Mouse (Mus musculus) C2C12 (cell line): ENCODE results near the gene Tenm2. TPM values are rescaled to one million over a fixed set of nuclear protein-coding genes. Genes with fewer than 3 reads are reported as not detected.
A peak's percentile ranks its signal among the peaks of the same experiment; 100 is the strongest.

ENCODE experiments used
- H3K27me3 ChIP-seq: one replicate; pipeline ENCODE4 v1.6.1; 2011; ENCODE audit not compliant: control insufficient read depth, insufficient read depth, insufficient read length
- H3K36me3 ChIP-seq: one replicate; pipeline ENCODE4 v1.6.1; 2011; ENCODE audit not compliant: control insufficient read depth, insufficient read depth
- H3K4me3 ChIP-seq: one replicate; pipeline ENCODE4 v1.5.1; 2011; ENCODE audit warnings: mild to moderate bottlenecking, control low read depth; ENCODE audit not compliant: poor library complexity, insufficient read depth, severe bottlenecking
- H3K79me2 ChIP-seq: one replicate; pipeline ENCODE4 v1.6.1; 2011; ENCODE audit not compliant: control insufficient read depth, insufficient read depth
- H3K79me3 ChIP-seq: one replicate; pipeline ENCODE4 v1.6.1; 2011; ENCODE audit warnings: low read depth, control low read depth
- H3ac ChIP-seq: one replicate; pipeline ENCODE3; 2011; ENCODE audit warnings: low read depth; ENCODE audit not compliant: control insufficient read depth, insufficient read length
- CEBPB ChIP-seq: IDR thresholded peaks from one replicate; pipeline ENCODE4 v1.6.1; 2011; ENCODE audit warnings: low read depth, mild to moderate bottlenecking, control low read depth, moderate library complexity
- CTCF ChIP-seq: IDR thresholded peaks from one replicate; pipeline ENCODE4 v1.5.1; 2011; ENCODE audit not compliant: control insufficient read depth, insufficient read depth, insufficient read length
- FOSL1 ChIP-seq: IDR thresholded peaks from one replicate; pipeline ENCODE4 v1.8.0; 2011; ENCODE audit warnings: mild to moderate bottlenecking, low read length; ENCODE audit not compliant: poor library complexity, insufficient read depth, severe bottlenecking
- MAX ChIP-seq: IDR thresholded peaks from one replicate; pipeline ENCODE4 v1.6.1; 2011; ENCODE audit warnings: mild to moderate bottlenecking, control low read depth
- MYOD1 ChIP-seq: IDR thresholded peaks from one replicate; pipeline ENCODE4 v1.6.1; 2011; ENCODE audit warnings: low read depth; ENCODE audit not compliant: control insufficient read depth, insufficient read length
- MYOG ChIP-seq: IDR thresholded peaks from one replicate; pipeline ENCODE4 v1.6.1; 2011; ENCODE audit not compliant: control insufficient read depth, insufficient read length; ENCODE audit errors: extremely low read depth
- USF1 ChIP-seq: IDR thresholded peaks from one replicate; pipeline ENCODE4 v1.6.1; 2011; ENCODE audit warnings: low read depth, mild to moderate bottlenecking, control low read depth, moderate library complexity
- polyA plus RNA-seq: library from polyadenylated mRNA; unstranded; fragments of >200 nt; fragmentation: generic; extraction: Trizol; gene quantifications from one replicate; pipeline ENCODE4 v1.2.1, GENCODE M21; 2012; ENCODE audit warnings: missing spikeins

The Tenm2 gene
- polyA plus RNA-seq, 1 experiment = not detected

DNA sequence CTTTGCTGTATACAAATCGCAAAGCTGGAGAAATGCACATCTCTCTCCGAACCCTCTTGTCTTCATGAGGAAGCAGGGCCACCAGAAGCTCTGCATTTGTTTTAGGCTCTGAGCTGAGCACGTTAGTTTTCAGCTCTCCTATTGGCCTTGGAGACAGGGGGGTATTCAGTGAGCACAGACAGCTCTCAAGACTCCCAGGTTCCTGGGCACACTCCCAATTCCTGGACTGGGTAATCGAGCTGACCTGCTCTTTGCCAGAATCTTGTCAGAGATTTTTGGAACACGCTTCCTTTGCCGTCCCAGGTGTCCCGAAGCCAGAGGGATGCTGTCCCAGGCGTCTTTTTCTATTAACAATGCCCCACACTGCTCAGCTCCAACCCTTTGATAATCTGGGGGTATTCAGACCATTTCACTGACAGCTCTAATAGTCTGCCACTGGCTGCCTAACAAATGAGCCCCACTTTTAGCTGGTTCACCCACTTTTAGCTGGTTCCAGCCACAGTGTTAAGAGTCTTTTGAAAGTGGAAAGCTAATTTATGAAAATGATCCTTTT, 1161.7 kb downstream of the Tenm2 start:
- Histone ChIP-seq H3K4me3 (no peak overlapping the region), H3ac (no peak overlapping the region)
- TF ChIP-seq MYOD1 (no peak), CTCF (no peak), USF1 (no peak), FOSL1 (no peak), CEBPB (no peak), MAX (no peak), MYOG (no peak)

GRCm38 (mm10) chr11:36073074-36073818, 1162.5 kb downstream of the Tenm2 start:
- Histone ChIP-seq H3K27me3 (no peaks in the 10 kb centered on the region), H3K79me2 (no peaks in the 10 kb centered on the region), H3K79me3 (no peaks in the 10 kb centered on the region), H3K4me3 (no peak overlapping the region), H3K36me3 (no peaks in the 10 kb centered on the region), H3ac (no peak overlapping the region)
- TF ChIP-seq CEBPB (peak; percentile 40), USF1 (no peak), MAX (no peak), MYOG (no peak), MYOD1 (no peak)

More for the DNA sequence above, 1161.7 kb downstream of the Tenm2 start:
- Histone ChIP-seq H3K27me3 (no peaks in the 10 kb centered on the region), H3K79me3 (no peaks in the 10 kb centered on the region), H3K36me3 (no peaks in the 10 kb centered on the region), H3K79me2 (no peaks in the 10 kb centered on the region)

DNA sequence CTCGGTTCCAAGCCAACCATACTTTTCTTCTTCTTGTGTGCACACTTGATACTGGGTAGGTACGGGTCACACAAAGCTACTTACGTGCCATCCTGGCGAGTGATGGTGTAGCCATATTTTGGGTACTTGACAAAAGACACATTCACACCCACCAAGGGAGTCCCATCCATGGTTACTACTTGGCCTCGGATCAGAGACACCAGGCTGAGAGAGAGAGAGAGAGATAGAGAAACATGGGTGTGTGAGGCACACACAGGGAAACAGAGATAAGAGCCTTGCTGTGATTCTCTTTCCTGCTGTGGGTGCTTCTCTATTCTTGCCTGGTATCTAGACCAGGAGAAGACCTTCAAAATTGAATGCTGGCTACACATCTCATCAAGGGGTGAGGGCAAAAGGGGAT, 1163.1 kb downstream of the Tenm2 start:
- H3ac ChIP-seq = no peak overlapping the region
- H3K36me3 ChIP-seq = no peaks in the 10 kb centered on the region
- no peaks in the 10 kb centered on the region for H3K79me3 ChIP-seq
- TF ChIP-seq MYOG (no peak), MAX (no peak), CEBPB (no peak), MYOD1 (no peak), USF1 (no peak), CTCF (no peak), FOSL1 (no peak)
- no peaks in the 10 kb centered on the region for H3K27me3 ChIP-seq
- no peaks in the 10 kb centered on the region for H3K79me2 ChIP-seq
- no peak overlapping the region for H3K4me3 ChIP-seq

GRCm38 (mm10) chr11:36072038-36072437, 1163.7 kb downstream of the Tenm2 start:
- H3K79me3 ChIP-seq = no peaks in the 10 kb centered on the region
- no peaks in the 10 kb centered on the region for H3K36me3 ChIP-seq
- TF ChIP-seq MYOG (no peak), MYOD1 (no peak), CTCF (no peak), FOSL1 (no peak), MAX (no peak)
- no peaks in the 10 kb centered on the region for H3K27me3 ChIP-seq
- no peak overlapping the region for H3ac ChIP-seq
- no peak overlapping the region for H3K4me3 ChIP-seq
- no peaks in the 10 kb centered on the region for H3K79me2 ChIP-seq

- TF ChIP-seq USF1 (no peak), MAX (no peak), CEBPB (no peak), CTCF (no peak), MYOD1 (no peak), MYOG (no peak), FOSL1 (no peak)
- H3K36me3 ChIP-seq = no peaks in the 10 kb centered on the region
- H3K27me3 ChIP-seq = no peaks in the 10 kb centered on the region
Measured at GRCm38 (mm10) chr11:36059325-36059843, 1176.4 kb downstream of the Tenm2 start.

DNA sequence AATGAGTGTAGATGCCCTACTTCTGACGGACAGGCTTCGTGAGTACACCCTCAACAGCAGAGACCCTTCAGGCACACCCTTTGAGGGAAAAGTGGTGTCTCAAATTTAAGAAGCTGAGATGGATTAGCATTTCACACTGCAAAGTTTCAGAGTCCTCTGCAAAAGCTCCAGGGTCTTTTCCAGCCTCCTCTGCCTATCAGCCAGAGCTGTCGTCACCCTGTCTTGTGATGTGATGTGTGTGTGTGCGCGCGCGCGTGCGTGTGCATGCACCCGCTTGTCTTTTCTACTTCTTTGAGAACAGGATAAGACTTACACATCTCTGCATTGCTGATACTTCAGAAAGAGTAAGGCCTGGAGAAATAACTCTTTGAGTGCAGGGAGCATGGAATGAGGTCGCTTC, 1179.2 kb downstream of the Tenm2 start:
- H3K79me2 ChIP-seq = no peaks in the 10 kb centered on the region
- no peaks in the 10 kb centered on the region for H3K79me3 ChIP-seq
- H3ac ChIP-seq = no peak overlapping the region
- no peak for TF ChIP-seq CTCF
- TF ChIP-seq USF1 = no peak
- TF ChIP-seq MYOD1 = no peak
- no peak for TF ChIP-seq FOSL1
- no peak for TF ChIP-seq MYOG
- TF ChIP-seq MAX = no peak
- no peak for TF ChIP-seq CEBPB
- H3K27me3 ChIP-seq = no peaks in the 10 kb centered on the region
- no peaks in the 10 kb centered on the region for H3K36me3 ChIP-seq
- H3K4me3 ChIP-seq = no peak overlapping the region

More at GRCm38 (mm10) chr11:36059325-36059843, 1176.4 kb downstream of the Tenm2 start:
- no peaks in the 10 kb centered on the region for H3K79me3 ChIP-seq
- no peak overlapping the region for H3K4me3 ChIP-seq
- no peak overlapping the region for H3ac ChIP-seq
- no peaks in the 10 kb centered on the region for H3K79me2 ChIP-seq
